Mouse (Mus musculus): ENCODE data around the gene Abhd16b.

Abhd16b gene

DNA sequence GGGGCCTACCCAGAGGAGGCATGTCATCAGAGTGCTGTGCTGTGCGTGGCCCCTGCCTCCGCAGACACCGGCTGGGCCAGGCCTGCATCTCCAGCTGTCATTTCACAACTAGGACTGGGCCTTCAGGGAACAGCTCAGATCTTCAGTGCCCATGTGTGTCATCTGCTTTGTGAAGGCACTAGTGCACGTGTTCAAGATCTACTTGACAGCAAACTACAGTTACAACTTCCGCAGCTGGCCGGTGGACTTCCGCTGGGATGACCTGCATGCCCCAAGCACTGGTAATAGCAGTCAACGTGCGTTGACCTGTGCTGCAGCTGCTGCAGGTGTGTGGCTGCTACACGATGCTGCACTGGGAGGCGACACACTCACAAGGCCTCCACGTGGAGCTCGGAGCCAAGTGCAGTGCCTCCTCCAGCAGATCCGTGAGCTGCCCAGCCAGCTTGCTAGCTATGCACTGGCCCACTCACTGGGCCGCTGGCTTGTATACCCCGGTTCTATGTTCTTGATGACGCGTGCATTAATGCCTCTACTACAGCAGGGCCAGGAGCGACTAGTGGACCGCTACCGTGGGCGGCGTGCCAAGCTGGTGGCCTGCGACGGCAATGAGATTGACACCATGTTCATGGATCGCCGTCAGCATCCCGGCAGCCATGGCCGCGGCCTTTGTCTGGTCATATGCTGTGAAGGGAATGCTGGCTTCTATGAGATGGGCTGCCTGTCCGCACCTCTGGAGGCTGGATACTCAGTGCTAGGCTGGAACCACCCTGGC is at the start of gene Abhd16b:
Abhd16b (plus strand) TSS at position 51 of the 772 bp plus-strand sequence.
- no peak for DNase-seq (ENCODE audit: low spot score in 2 of 2)

DNA sequence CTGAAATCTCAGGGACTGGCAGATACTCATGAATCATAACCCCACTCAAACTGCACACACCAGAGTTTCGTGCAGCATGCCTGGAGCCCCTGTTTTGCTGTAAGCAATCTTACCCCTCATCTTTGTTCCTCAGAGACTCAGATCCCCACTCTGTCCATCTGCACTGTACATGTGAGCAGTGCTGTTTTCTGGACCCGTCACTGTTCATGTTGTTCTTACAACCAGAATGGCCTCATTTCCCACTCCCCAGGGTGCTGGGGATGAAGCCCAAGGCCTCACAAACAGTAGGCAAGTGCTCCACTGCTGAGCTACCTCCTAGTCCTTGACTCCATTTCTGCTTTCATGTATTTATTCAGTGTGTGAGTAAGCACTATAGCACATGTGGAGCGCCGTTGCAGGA is 40.8 kb upstream of the Abhd16b start:
- DNase-seq (ENCODE audit: low spot score in 2 of 2): no peak

DNA sequence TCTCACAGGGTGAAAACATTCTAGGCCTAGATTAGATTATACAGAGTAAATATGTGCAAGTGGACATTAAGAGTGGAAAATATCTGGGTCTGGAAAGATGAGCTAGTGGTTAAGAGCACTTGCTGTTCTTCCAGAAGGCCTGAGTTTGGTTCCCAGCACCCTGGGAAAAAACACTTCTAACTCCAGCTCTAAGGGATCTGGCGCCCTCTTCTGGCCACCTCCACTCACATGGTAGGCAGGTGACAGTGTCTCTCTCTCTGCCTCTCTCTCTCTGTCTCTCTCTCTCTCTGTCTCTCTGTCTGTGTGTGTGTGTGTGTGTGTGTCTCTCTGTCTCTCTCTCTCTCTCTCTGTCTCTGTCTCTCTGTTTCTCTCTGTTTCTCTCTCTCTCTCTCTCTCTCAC is 39.7 kb upstream of the Abhd16b start:
- DNase-seq (ENCODE audit: low spot score in 2 of 2): no peak

DNA sequence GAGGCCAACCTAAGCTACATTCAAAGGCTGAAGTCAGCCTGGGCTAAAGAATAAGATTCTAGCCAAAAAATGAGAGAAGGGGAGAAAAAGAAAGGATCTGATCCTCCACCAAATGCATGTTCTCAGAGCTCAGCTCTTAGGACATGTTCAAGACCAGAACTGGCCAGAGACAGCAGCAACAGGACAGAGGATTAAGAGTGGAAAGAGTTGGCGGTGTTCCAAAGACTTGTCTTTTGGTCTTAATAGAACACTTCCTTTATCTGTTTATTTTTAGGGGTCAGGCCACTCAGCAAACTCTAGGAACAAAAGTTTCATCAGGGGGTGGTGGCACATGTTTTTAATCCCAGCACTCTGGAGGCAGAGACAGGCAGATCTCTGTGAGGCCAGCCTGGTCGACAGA is 37.1 kb upstream of the Abhd16b start:
- no peak for DNase-seq (ENCODE audit: low spot score in 2 of 2)

DNA sequence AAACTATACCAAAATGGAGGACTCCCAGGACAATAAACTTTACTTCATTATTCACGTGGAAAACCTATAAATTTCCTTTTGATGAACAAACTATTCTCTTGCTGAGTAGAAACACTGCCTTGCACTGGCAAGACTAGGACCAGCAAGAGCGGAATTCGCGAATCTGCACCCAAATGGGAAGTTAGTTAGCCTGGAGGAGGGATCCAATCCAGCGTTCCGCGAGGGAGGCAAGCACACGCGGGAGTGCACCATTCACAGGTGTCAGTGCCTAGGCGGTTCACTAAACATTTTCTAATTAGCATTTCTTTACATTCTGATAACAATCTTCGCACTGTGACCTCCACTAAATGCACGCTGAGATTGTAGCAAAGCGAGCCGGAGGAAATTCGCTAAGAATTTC is 35.2 kb upstream of the Abhd16b start:
- DNase-seq (ENCODE audit: low spot score in 2 of 2): peak in 1 of 2 experiments; percentile 20

DNA sequence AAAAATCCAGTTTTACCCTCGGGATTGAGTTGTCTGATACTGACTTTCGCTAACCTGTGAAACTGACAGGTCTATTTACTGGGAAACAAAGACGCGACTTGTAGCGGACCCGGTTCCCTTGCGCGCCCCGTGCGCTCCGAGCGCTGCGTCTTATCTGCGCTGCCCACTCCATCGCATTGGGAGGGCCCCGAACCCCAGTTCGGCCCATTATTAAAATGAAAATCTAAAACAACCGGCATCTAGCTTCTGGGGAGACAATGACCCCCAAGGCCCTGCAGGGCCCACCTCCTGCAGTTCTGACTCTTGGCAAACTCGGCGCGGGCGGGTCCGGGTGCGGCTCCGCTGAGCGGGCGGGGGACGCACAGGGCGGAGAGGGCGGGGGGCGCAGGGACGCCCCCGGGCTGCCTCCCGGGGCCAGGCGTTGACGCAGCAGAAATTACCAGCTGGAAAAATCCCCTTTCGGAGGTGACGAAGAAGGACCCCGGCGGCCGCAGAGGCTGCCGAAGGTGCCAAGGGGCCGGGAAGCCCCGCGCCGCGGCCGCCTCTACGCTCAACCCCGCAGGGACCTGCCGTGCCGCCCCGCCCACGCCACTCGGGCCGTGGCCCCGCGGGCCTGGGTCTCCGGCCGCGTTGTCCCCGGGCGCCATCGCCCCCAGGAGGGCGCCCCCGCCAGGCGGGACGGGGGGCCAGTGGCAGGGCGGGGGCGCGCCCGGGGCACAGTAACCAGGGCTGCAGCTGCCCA is 34.4 kb upstream of the Abhd16b start:
- peak in 1 of 2 experiments; percentile 10 for DNase-seq (ENCODE audit: low spot score in 2 of 2)

DNA sequence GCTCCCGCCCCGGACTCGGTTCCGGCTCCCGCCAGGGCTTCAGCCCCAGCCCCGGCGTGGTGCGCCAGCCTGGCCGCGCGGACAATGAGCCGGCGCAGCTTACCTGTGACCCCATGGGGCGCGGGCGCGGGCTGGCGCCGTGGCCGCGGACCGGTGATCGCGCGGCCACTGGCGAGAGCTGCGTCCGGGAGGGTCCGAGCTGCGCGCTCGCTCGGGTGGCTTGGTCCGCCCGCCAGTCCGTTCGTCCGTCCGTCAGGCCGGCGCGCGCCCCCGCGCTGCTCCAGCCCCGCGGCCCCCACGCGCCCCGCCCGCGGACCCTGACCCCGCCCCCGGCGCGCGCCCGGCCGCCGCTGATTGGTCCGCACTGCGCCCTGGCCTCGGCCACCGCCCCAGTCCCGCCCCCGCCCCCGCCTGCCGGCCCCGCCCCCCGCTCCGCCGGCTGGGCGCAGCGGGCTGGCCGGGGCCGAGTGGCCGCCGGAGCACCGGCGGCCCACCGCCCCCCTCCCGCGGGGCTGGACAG is 33.8 kb upstream of the Abhd16b start, which contains the start of gene Zbtb46:
Zbtb46 (minus strand) TSS at position 274 of the 520 bp plus-strand sequence.
- peak; percentile 54 for DNase-seq (ENCODE audit: low spot score in 2 of 2)

DNA sequence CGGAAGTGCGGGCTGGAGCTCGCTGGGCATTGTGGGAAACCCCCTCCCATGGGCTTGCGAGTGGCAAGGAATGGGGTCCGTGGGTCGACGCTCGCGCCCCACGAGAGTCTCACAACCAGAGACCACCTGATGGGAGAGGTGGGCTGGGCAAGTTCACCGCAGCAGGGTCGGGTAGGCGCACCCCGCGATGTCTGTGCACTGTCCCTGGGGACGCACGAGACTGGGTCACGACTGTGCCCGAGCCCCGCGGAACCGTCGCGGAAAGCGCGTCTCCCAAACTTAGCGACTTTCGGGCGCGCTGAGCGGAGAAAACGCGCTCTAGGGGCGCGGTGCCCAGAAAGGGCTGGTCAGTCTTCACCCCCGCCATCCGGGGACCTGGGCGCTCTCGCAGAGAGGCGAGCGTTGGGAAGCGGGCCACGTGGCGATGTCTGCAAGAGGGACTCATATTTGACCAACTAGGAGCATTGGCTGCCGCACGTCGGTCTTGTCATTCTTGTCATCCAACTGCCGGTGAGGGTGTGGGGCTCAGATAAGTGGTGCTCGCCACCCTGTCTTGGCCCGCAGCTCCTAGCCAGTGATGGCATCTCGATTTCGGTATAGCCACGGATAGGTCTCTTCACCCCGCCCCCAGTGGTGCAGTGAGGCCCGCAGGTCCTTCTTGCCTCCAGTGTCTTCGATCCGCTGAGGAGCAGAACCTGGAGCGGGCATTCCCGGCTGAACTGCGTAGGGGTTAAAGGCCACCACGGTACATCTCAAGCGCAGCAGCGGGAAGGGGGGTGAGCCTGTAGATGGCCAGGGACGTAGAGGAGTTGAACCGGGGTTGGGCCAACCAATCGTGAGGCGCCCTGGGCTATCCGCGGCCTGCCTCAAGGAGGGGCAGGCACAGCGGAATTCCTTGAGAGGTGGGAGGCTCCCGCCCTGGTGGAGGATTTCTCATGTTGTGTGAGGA is 33.1 kb upstream of the Abhd16b start:
- DNase-seq (ENCODE audit: low spot score in 2 of 2): peak; percentile 29 to 36

DNA sequence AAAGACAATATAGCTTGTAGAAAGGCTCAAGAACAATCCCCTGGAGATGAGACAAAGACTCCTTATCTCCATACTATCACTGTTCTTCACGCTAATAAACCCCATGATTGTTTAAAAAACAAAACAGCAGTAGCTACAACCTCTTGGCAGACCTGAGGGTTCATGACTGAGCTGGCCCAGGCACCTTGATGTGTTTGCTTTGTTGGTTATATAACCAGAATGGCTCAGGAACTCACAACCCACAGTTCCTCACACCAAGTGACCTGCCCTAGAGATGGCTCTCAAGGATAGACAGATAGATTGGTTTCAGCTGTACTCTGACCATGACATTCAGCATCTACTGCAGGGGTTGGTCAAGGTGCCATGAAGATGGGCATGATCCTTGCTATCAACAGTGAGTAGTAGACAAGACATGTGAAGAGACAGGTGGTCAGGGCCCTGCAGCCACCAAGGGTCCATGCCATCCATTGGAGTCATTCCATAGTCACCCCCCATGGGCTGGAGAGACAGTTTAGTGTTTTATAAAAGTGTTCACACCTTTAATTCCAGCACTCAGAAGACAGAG is 31.4 kb upstream of the Abhd16b start:
- no peak for DNase-seq (ENCODE audit: low spot score in 2 of 2)

DNA sequence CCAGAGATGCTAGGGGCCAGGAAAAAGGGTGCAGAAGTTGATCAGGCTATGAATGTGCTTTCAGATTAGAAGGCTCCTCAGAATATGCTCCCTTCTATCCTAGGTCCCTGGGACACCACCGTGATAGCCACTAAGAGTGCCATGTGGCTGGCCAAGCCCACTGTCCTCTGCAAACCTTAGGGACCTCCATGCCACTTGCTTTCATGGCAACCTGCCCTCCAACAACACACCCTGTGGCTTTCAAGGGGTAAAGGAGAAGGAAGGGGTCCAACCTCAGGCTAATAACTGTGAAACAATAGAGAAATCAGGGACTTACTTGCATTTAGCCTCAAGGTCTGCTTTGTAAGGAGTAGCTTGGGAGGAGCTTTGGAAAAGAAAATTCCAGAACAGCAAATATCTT is 30.4 kb upstream of the Abhd16b start:
- no peak for DNase-seq (ENCODE audit: low spot score in 2 of 2)

DNA sequence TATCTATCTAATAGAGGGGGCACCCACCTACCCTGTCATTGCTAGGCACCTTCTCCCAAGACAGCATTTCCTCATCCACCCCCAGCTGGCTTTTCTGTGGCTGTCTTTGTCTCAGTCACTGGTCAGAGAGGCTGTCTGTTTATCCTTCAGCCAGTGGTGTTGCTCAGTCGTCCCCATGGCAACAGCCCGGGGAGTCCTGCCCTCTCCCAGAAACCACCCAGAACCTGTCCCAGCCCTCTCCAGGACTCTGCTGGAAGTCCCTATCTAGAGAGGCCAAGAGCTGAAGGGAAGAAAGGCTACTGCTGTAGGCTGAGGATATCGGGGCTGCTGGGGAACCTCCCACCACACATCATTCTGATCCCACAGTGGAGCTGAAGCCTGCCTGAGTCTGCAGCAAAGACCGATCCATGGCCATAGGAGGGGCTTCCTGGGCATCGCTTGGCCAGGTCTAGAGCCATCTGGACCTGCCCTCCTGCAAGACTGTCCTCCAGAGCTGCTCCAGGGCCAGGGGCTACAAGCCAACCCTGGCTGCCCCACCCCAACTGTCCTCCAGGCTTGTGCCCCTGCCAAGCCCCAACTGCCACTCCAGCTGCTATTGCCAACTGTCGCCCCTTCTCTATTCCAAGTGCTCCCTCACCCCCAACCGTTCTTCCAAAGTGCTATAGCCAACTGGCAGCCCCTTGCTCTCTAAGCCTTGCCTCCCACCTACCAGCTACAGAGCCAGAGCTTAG is 29.8 kb upstream of the Abhd16b start:
- DNase-seq (ENCODE audit: low spot score in 2 of 2): peak; percentile 44 to 49

DNA sequence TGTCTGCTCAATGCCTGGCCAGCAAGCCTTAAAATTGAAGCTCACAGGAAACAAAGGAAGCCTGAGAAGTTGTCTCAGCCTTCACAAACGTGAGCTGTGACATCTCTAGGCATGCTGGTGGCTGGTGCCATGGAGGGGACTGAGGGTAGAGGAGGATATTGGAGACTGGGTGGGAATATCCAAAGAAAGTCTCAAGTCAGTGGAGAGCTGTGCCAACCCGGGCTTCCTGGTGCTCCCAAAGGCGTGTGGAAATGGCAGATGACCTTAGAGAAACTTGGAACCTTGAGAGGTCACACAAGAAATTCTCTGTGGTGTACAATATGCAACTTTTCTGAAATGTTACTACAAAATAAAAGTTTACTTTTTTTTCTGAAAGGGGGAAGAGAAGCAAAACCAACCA is 27.6 kb upstream of the Abhd16b start:
- DNase-seq (ENCODE audit: low spot score in 2 of 2): no peak

DNA sequence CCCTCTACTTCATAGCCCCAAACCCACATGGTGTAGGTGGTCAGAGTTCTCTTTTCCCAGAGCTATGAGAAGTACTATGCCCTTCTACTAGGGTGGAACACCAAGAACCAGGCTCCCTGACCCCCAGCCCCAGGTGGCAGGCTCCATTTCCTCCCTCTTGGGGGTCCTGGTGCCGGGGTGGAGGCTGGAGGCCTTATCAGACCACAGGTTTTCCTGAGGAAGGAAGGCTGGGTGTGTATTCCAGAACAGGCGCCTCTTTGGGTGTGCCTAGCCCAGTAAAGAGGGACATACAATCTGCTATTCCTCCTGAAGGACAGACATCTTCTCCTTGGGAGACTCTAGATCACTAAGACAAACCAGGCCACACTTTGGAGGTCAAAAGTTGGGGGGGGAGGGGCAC is 22.7 kb upstream of the Abhd16b start:
- no peak for DNase-seq (ENCODE audit: low spot score in 2 of 2)

DNA sequence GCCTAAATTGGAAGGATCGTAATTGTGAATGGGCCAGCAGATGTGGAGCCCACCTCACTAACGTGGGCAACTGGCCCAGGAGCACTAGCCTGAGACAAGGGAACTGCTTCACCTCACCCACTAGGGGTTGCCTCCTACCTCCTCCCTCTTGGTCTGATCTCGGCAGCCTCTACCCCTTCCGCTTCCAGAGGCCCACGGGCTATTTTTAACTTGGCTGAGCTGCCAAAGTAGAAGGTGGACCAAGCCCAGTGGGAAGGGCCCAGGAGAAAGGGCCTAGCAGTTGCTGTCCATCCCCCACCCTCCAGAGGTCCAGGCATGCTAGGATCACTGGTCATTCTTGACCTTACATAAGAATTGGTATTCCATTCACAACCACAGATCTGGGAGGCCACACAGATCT is 21.8 kb upstream of the Abhd16b start:
- no peak for DNase-seq (ENCODE audit: low spot score in 2 of 2)

DNA sequence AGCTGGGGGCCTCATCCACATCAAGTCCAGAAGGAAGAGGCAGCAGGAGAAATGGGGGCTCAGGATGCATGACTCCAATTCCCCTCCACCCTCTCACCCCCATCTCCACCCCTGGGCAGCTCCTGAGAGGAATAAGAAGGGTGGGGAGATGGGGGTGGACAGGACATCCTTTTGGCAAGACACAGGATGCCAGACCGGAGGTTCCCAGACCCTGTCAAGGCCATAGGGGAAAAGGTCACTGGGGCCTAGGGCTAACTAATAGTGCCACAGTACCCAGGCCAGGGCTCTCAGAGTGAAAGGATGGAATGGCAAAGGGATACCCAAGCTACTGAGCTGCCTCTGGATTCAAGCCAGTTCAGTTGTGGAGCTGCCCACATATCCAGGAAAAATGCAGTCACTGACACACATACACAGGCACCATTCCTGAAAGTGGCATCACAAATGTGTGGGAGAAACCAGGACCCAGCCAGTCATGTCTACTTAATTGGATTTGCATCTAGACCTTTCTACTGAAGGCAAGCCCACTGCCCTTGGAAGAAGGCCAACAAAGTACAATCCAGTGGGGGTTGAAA is 20.7 kb upstream of the Abhd16b start:
- peak in 1 of 2 experiments; percentile 18 for DNase-seq (ENCODE audit: low spot score in 2 of 2)

DNA sequence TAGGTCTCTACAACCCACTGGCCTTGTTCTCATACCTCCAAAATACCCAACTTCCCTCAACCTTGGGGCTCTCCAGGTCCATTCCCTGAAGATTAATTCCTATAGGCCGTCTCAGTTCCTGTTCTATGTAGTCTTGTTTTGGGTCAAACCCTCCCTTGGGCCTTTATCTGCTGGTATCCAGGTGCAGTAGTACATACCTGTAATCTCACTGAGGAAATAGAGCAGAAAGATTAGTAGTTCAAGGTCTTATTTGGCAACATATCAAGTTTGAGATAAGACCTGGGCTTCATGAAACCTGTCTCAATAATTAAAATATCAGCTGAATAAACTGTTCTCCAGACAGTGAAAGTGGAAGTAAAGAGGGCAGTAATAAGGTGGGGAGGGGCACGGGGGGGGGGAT is 9.9 kb upstream of the Abhd16b start:
- no peak for DNase-seq (ENCODE audit: low spot score in 2 of 2)

DNA sequence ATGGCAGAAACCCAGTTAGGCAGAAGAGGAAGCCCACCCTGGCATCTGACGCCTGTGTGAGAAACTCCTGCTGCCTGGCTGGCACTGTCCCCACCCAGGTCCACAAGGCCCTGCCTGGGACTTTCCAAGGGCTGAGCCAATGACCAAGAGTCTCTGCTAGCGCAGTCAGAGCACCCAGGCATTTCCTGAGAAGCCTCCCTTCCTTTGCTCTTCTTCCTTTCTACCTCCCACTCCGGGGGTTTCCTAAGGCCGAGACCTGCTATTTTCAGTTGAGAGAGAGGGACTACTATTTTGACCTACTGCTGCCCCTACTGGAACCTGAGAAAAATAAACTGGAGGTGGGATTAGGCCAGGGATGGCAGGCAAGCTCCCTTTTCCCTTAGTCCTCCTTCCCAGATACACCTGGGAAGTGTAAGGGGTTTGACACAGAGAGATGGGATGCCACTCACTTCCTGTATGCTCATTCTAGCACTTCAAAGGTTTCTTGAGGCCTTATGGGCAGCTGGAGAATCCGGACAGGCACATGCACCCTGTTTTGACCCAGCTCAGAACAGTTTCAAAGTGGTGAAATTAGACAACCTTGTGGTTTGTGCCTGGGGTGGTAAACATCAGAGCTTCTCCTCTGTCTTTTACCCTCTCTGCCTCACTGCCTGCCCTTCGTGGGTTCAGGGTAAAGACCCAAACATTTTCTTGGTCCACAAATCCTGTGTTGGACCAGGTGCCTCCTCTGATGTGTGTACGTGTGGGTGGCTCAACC is 9.3 kb upstream of the Abhd16b start:
- no peak for DNase-seq (ENCODE audit: low spot score in 2 of 2)

DNA sequence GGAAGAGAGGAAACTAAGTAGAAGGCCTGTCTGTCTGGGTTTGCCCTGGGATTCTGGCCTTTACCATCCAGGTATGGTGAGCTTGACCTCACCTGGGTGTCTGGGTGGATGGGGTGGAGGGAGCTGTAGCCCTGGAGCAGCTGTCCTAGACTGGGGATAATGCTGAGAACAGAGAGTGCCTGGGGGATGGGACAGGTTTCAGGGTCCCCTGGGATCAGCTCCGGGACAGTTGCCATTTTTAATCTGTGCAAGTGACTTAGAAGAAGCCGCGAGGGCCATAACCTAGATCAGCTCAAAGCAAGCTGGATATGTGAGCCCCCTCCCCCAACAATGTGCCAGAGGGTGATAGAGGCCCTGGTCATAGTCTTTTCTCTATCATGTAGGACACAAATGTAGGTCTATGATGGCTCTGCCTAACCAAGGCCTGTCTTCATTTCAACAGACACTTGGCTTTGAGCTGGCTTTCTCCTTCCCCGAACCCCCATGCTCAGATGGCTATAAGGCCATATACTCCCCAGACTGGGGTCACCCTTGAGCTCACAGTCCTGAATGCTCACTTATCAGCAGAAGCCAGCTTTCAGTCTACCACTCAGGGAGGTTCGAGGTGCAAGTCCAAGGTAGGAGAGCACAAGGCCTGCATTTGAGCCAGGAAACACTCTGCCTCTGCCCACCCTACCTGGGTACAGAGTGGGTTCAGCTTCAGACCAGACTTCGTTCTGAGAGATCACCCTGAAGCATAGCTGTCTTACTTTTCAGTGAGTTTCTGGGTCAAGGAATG is 8.4 kb upstream of the Abhd16b start:
- DNase-seq (ENCODE audit: low spot score in 2 of 2): no peak

DNA sequence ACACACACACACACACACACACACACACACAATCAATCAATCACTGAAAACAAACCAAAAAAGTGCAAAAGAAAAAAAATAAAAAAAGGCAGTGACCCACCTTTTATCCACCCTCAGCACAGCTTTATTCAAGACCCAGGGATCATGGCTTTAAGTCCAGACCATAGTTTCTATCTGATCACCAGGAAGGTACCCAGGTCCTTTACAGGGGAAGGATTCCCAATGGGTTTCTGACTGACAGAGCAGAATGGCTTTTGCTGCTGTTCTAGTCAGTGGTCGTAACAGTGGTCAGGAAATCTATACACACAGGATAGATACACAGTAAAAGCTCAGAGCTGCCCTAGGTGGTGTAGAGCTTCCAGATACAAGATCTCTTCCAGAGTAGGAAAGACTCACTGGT is 7.3 kb upstream of the Abhd16b start:
- no peak for DNase-seq (ENCODE audit: low spot score in 2 of 2)

Data from frontal cortex, postnatal 36 days (tissue).